Comparison of ENCODE assay signal across 8 mouse cellular contexts in genomic region chr11:100414021-100414913, GRCm38 (mm10). TPM values are rescaled to one million over a fixed set of nuclear protein-coding genes. Genes with fewer than 3 reads are reported as not detected.
DNase-seq lines count a peak whose midpoint lies in the region; ATAC-seq and TF ChIP-seq lines count a peak whose summit lies in the region.

Gene P3h4, minus strand, starts transcription at chr11:100414836.

- DNase-seq in ES-CJ7 (ENCODE audit: low read depth, low spot score), result peak; percentile 66
- DNase-seq in cerebellum, adult 11-12 months, result peak; percentile 88
- DNase-seq in heart, postnatal 14 days, result peak; percentile 86 to 88
- DNase-seq in kidney, postnatal 4 days, result peak; percentile 90 to 94
- DNase-seq in lung, embryonic 14.5 days, result peak; percentile 95
- DNase-seq in thymus, adult 2 months, result peak; percentile 74

- peak; percentile 59 for TF ChIP-seq CTCF in lung, embryonic 14.5 days (IDR thresholded peaks at IDR 0.05; ENCODE audit: low read depth)
- TF ChIP-seq CTCF in olfactory bulb, adult 2 months (IDR thresholded peaks at IDR 0.05; ENCODE audit: insufficient read depth, low read depth, low read length), result peak; percentile 44; the same call in 1 of the 2 replicates
- peak; percentile 73; the same call in 1 of the 2 replicates for TF ChIP-seq CTCF in thymus, adult 2 months (IDR thresholded peaks at IDR 0.05; ENCODE audit: borderline replicate concordance, control insufficient read depth, extremely low read depth, insufficient read depth, low read length, poor library complexity)

- intact Hi-C loops in heart, postnatal 14 days (cut with DNase I), result no loop called here

- H3K9ac ChIP-seq in forebrain, embryonic 15.5 days (replicated peaks), result peak within 1 kb of the TSS; percentile 76
- H3K9ac ChIP-seq in lung, embryonic 14.5 days, result peak within 1 kb of the TSS; percentile 83

- H3K36me3 ChIP-seq in forebrain, embryonic 15.5 days, result no peaks in the 10 kb centered on the region
- H3K36me3 ChIP-seq in lung, embryonic 14.5 days (ENCODE audit: insufficient read depth), result peaks cover 28% of the 10 kb centered on the region
- H3K36me3 ChIP-seq in thymus, adult 2 months (ENCODE audit: control insufficient read depth, insufficient read depth, low read length), result no peaks in the 10 kb centered on the region

- H3K4me1 ChIP-seq in forebrain, embryonic 15.5 days, result peaks cover 24% of the 10 kb centered on the region
- H3K4me1 ChIP-seq in lung, embryonic 14.5 days (ENCODE audit: insufficient read depth), result peaks cover 13% of the 10 kb centered on the region
- peaks cover 38% of the 10 kb centered on the region for H3K4me1 ChIP-seq in olfactory bulb, adult 2 months (ENCODE audit: control insufficient read depth, insufficient read depth, low read length)
- peaks cover 57% of the 10 kb centered on the region for H3K4me1 ChIP-seq in thymus, adult 2 months (replicated peaks; ENCODE audit: control insufficient read depth, insufficient read depth, low read length)

- peak within 1 kb of the TSS; percentile 78 for H3K4me3 ChIP-seq in forebrain, embryonic 15.5 days
- peak within 1 kb of the TSS; percentile 73 for H3K4me3 ChIP-seq in lung, embryonic 14.5 days (ENCODE audit: low read depth, low read length)
- H3K4me3 ChIP-seq in olfactory bulb, adult 2 months (ENCODE audit: insufficient read depth, low read depth, low read length), result peak within 1 kb of the TSS; percentile 75
- peak within 1 kb of the TSS; percentile 53 for H3K4me3 ChIP-seq in thymus, adult 2 months (ENCODE audit: control insufficient read depth, insufficient read depth, low read length)

- TF ChIP-seq POLR2A in olfactory bulb, adult 2 months (IDR thresholded peaks at IDR 0.05; ENCODE audit: insufficient read depth, low read depth, low read length), result peak; percentile 58; the same call in 1 of the 2 replicates
- TF ChIP-seq POLR2A in thymus, adult 2 months (IDR thresholded peaks at IDR 0.05; ENCODE audit: control insufficient read depth, extremely low read depth, insufficient read depth, low read length, poor library complexity), result no peak

- peak within 1 kb of the TSS; percentile 61 for H3K27ac ChIP-seq in forebrain, embryonic 15.5 days (replicated peaks)
- peak within 1 kb of the TSS; percentile 97 for H3K27ac ChIP-seq in lung, embryonic 14.5 days (ENCODE audit: low read depth)
- H3K27ac ChIP-seq in olfactory bulb, adult 2 months (ENCODE audit: insufficient read depth, low read depth, low read length), result no peak within 1 kb of the TSS
- no peak within 1 kb of the TSS for H3K27ac ChIP-seq in thymus, adult 2 months (ENCODE audit: control insufficient read depth, insufficient read depth, low read length)

- peaks cover 14% of the 10 kb centered on the region; the same call in 1 of the 2 replicates for H3K27me3 ChIP-seq in forebrain, embryonic 15.5 days
- H3K27me3 ChIP-seq in lung, embryonic 14.5 days (ENCODE audit: insufficient read depth, low read length), result no peaks in the 10 kb centered on the region
- no peaks in the 10 kb centered on the region; the same call in 1 of the 2 replicates for H3K27me3 ChIP-seq in thymus, adult 2 months (ENCODE audit: control insufficient read depth, insufficient read depth, low read length)

- H3K4me2 ChIP-seq in forebrain, embryonic 15.5 days (replicated peaks), result peak within 1 kb of the TSS; percentile 78
- peak within 1 kb of the TSS; percentile 86 for H3K4me2 ChIP-seq in lung, embryonic 14.5 days

- H3K9me3 ChIP-seq in forebrain, embryonic 15.5 days, result no peaks in the 10 kb centered on the region
- no peaks in the 10 kb centered on the region for H3K9me3 ChIP-seq in lung, embryonic 14.5 days (ENCODE audit: low read depth, low read length)

- 2% methylated on average over 92 of the region's 93 CpGs for WGBS in forebrain, embryonic 15.5 days
- WGBS in lung, embryonic 14.5 days, result under 1% methylated on average over 93 of the region's 93 CpGs
- 2% methylated on average over 93 of the region's 93 CpGs for WGBS in olfactory bulb, adult 2 months
- 9% methylated on average over 93 of the region's 93 CpGs for WGBS in thymus, adult 2 months

- peak; percentile 93 for ATAC-seq in forebrain, embryonic 15.5 days (replicated peaks)
- ATAC-seq in lung, embryonic 14.5 days (ENCODE audit: insufficient read depth), result peak; percentile 98

RNA-seq across cellular contexts. Expression of gene P3h4, which starts in this region (rescaled TPM):
- polyA plus RNA-seq in forebrain, embryonic 15.5 days (2015; fragmentation: Nextera tagmentation; extraction: Ambion mirVana), result 13.5 and 14.4 TPM in 2 replicates
- 10 to 100 TPM; 19.1 to 19.9 TPM for total RNA-seq in heart, postnatal 14 days (2021)
- 64.5 and 67.3 TPM in 2 replicates for polyA plus RNA-seq in lung, embryonic 14.5 days (2014; fragmentation: Nextera tagmentation; extraction: Ambion mirVana)
- not detected in 2 replicates for polyA plus RNA-seq in olfactory bulb, adult 2 months (2012; ENCODE audit: insufficient read depth, insufficient read length, low replicate concordance, missing spikeins)
- 22.3 and 23.6 TPM in 2 replicates for polyA plus RNA-seq in thymus, adult 2 months (2012; rRNA removed)

Comparison
In these comparisons a context has a peak if more than half of its experiments do, and no peak if none do; other contexts are left out.
1. RNA of gene P3h4 (polyA plus RNA-seq): 64.5 to 67.3 TPM in lung, embryonic 14.5 days, 22.3 to 23.6 TPM in thymus, adult 2 months and 13.5 to 14.4 TPM in forebrain, embryonic 15.5 days; not detected in olfactory bulb, adult 2 months; every median in the first group is over 10 times any median in the second.
2. H3K27ac ChIP-seq: peak in forebrain, embryonic 15.5 days (single experiment) and lung, embryonic 14.5 days (single experiment); none in olfactory bulb, adult 2 months (single experiment) and thymus, adult 2 months (single experiment).
3. Peak in every context shown above with its lines, with median percentiles within 50 percentile points of each other: DNase-seq, H3K4me3 ChIP-seq and CTCF ChIP-seq.